Mouse (Mus musculus) cerebellum, adult 2 months (tissue): Measurements from ENCODE around the gene Cipc.

Experiments
- CTCF ChIP-seq: fragments of 200-500 bp; IDR thresholded peaks from 2 replicates; pipeline ENCODE4 v1.5.1; 2011; ENCODE audit warnings: low read depth, mild to moderate bottlenecking, control low read depth, low read length, moderate library complexity, borderline replicate concordance; ENCODE audit not compliant: insufficient read depth
- POLR2A ChIP-seq: fragments of 200-500 bp; IDR thresholded peaks from 2 replicates; pipeline ENCODE4 v1.6.1; 2011; ENCODE audit warnings: low read length, control low read depth, borderline replicate concordance; ENCODE audit not compliant: insufficient read depth

DNA sequence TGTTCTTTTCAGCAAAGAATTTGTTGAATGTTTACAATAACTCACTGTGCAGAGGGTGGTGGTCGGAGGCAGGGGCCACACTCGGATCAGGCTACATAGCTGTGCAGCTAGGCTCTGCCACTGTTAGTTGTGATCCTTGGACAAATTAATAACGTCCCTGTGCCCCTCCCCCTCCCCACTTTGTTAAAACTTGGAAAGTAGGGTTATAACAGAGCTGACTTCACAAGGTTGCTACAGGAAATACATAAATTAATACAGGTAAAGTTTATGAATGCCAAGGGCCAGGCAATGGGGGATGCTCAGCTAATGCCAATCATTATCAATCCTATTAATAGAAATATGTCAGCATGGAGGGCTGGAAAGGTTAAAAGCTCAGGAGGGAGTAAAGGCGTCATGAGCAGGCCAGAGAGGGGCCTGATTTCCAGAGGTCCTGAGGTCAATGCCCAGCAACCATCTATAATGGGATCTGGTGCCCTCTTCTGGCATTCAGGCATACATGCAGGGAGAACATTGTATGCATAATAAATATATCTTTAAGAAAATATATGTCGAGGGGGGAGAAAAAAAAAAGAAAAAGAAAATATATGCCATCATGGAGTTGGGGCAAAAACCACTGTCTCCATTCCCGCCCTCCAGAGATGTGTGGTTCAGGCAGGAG lies 29.8 kb downstream of the Cipc start:
- TF ChIP-seq CTCF (peak; percentile 53), POLR2A (no peak)
